Mouse (Mus musculus): Measurements from ENCODE around the gene Hdac9. TPM values are rescaled to one million over a fixed set of nuclear protein-coding genes. Genes with fewer than 3 reads are reported as not detected.

Hdac9 gene
- total and polyA plus RNA-seq, 2 experiments from 2014 or later, result 9.9 to 15.6 TPM

- Histone ChIP-seq H3K27me3 (ENCODE audit: insufficient read depth, low read length) (no peaks in the 10 kb centered on the region), H3K4me2 (ENCODE audit: low read depth, low read length, poor library complexity, severe bottlenecking) (peak overlapping the region; percentile 79), H3K9ac (replicated peaks; ENCODE audit: low read length, poor library complexity, severe bottlenecking) (peak overlapping the region; percentile 78), H3K9me3 (ENCODE audit: low read length) (no peaks in the 10 kb centered on the region), H3K27ac (ENCODE audit: low read depth, low read length) (no peak overlapping the region), H3K4me1 (ENCODE audit: insufficient read depth, low read length) (no peaks in the 10 kb centered on the region), H3K36me3 (ENCODE audit: insufficient read depth, low read length) (no peaks in the 10 kb centered on the region), H3K4me3 (ENCODE audit: low read depth, low read length) (peak overlapping the region; percentile 79)
- 0% methylated on average over 10 of the region's 10 CpGs for WGBS
- no peak for TF ChIP-seq CTCF (IDR thresholded peaks at IDR 0.05)
- ATAC-seq (ENCODE audit: low FRiP score), result no peak
- no peak for DNase-seq (ENCODE audit: low spot score)
Measured at GRCm38 (mm10) chr12:34906376-34906703, 10.6 kb downstream of the Hdac9 start.

DNA sequence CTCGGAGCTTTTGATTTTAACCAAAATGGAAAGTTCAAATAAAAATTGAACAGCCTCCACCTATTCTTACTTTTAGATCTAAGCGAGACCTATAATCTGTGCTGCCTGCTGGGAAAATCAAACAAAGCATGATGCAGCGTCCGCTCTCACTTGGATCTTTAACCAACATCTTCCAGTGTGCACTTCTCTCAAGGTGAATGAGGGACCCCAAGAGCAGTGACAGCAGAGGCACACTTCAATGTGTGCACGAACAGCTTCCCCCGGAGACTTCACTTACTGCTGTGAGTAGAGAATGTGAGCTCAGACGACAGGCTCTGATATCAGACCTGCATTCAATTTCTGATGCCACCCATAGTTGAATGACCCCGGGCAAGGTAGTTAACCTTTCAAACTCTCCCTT lies 16.7 kb downstream of the Hdac9 start:
- H3K27ac ChIP-seq (ENCODE audit: low read depth, low read length), result no peak overlapping the region
- no peak overlapping the region for H3K4me2 ChIP-seq (ENCODE audit: low read depth, low read length, poor library complexity, severe bottlenecking)
- no peaks in the 10 kb centered on the region for H3K4me1 ChIP-seq (ENCODE audit: insufficient read depth, low read length)
- no peak overlapping the region for H3K4me3 ChIP-seq (ENCODE audit: low read depth, low read length)
- no peaks in the 10 kb centered on the region for H3K27me3 ChIP-seq (ENCODE audit: insufficient read depth, low read length)
- H3K9ac ChIP-seq (replicated peaks; ENCODE audit: low read length, poor library complexity, severe bottlenecking), result no peak overlapping the region
- TF ChIP-seq CTCF (IDR thresholded peaks at IDR 0.05), result no peak
- no peaks in the 10 kb centered on the region for H3K36me3 ChIP-seq (ENCODE audit: insufficient read depth, low read length)
- 34% methylated on average over 8 of the region's 8 CpGs for WGBS
- DNase-seq (ENCODE audit: low spot score) (no peak), ATAC-seq (ENCODE audit: low FRiP score) (no peak)
- no peaks in the 10 kb centered on the region for H3K9me3 ChIP-seq (ENCODE audit: low read length)

- TF ChIP-seq CTCF (IDR thresholded peaks at IDR 0.05), result no peak
- H3K4me1 ChIP-seq (ENCODE audit: insufficient read depth, low read length), result no peaks in the 10 kb centered on the region
- ATAC-seq (ENCODE audit: low FRiP score) (no peak), DNase-seq (ENCODE audit: low spot score) (no peak)
- no peaks in the 10 kb centered on the region for H3K36me3 ChIP-seq (ENCODE audit: insufficient read depth, low read length)
- H3K9me3 ChIP-seq (ENCODE audit: low read length), result no peaks in the 10 kb centered on the region
- H3K4me3 ChIP-seq (ENCODE audit: low read depth, low read length), result no peak overlapping the region
- no peak overlapping the region for H3K4me2 ChIP-seq (ENCODE audit: low read depth, low read length, poor library complexity, severe bottlenecking)
- no peaks in the 10 kb centered on the region for H3K27me3 ChIP-seq (ENCODE audit: insufficient read depth, low read length)
- 79% methylated on average over 5 of the region's 5 CpGs for WGBS
- no peak overlapping the region for H3K27ac ChIP-seq (ENCODE audit: low read depth, low read length)
- H3K9ac ChIP-seq (replicated peaks; ENCODE audit: low read length, poor library complexity, severe bottlenecking), result no peak overlapping the region
Measured at GRCm38 (mm10) chr12:34894867-34895266, 22.0 kb downstream of the Hdac9 start.

DNA sequence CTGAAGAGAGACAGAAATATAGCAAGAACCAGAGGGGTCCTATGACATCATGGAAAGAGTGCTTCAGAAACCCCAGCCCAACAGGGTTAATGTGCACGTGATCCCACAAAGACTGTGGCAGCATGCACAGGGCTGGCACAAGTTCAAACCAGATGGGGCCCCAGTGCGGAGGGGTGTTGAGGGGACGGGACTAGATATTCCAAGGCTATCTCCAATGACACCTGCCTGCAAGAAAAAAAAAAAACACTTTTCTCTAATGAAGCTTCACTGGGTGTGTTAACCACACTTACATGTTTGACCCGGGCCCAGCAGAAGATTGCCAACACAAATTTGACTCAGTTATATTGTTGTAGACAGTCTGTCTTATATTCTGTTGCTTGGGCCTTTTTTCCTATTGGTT lies 28.2 kb downstream of the Hdac9 start:
- H3K9ac ChIP-seq (replicated peaks; ENCODE audit: low read length, poor library complexity, severe bottlenecking), result no peak overlapping the region
- no peak overlapping the region for H3K4me2 ChIP-seq (ENCODE audit: low read depth, low read length, poor library complexity, severe bottlenecking)
- WGBS, result 85% methylated on average over 4 of the region's 4 CpGs
- no peak for TF ChIP-seq CTCF (IDR thresholded peaks at IDR 0.05)
- DNase-seq (ENCODE audit: low spot score), result no peak
- H3K4me3 ChIP-seq (ENCODE audit: low read depth, low read length), result no peak overlapping the region
- H3K36me3 ChIP-seq (ENCODE audit: insufficient read depth, low read length), result no peaks in the 10 kb centered on the region
- no peak overlapping the region for H3K27ac ChIP-seq (ENCODE audit: low read depth, low read length)
- no peaks in the 10 kb centered on the region for H3K9me3 ChIP-seq (ENCODE audit: low read length)
- H3K27me3 ChIP-seq (ENCODE audit: insufficient read depth, low read length), result no peaks in the 10 kb centered on the region
- no peak for ATAC-seq (ENCODE audit: low FRiP score)
- H3K4me1 ChIP-seq (ENCODE audit: insufficient read depth, low read length), result no peaks in the 10 kb centered on the region

- 67% methylated on average over 2 of the region's 2 CpGs for WGBS
- no peak for TF ChIP-seq CTCF (IDR thresholded peaks at IDR 0.05)
Measured at GRCm38 (mm10) chr12:34874926-34875325, 42.0 kb downstream of the Hdac9 start.

GRCm38 (mm10) chr12:34871028-34871427 lies 45.9 kb downstream of the Hdac9 start:
- H3K9ac ChIP-seq (replicated peaks; ENCODE audit: low read length, poor library complexity, severe bottlenecking), result no peak overlapping the region
- TF ChIP-seq CTCF (IDR thresholded peaks at IDR 0.05), result no peak
- no peak for DNase-seq (ENCODE audit: low spot score)
- H3K4me1 ChIP-seq (ENCODE audit: insufficient read depth, low read length), result no peaks in the 10 kb centered on the region
- H3K4me2 ChIP-seq (ENCODE audit: low read depth, low read length, poor library complexity, severe bottlenecking), result no peak overlapping the region
- no peaks in the 10 kb centered on the region for H3K27me3 ChIP-seq (ENCODE audit: insufficient read depth, low read length)
- H3K4me3 ChIP-seq (ENCODE audit: low read depth, low read length), result no peak overlapping the region
- 41% methylated on average over 7 of the region's 7 CpGs for WGBS
- no peak overlapping the region for H3K27ac ChIP-seq (ENCODE audit: low read depth, low read length)
- H3K36me3 ChIP-seq (ENCODE audit: insufficient read depth, low read length), result no peaks in the 10 kb centered on the region
- H3K9me3 ChIP-seq (ENCODE audit: low read length), result no peaks in the 10 kb centered on the region
- ATAC-seq (ENCODE audit: low FRiP score), result no peak

More at GRCm38 (mm10) chr12:34874926-34875325, 42.0 kb downstream of the Hdac9 start:
- H3K4me1 ChIP-seq (ENCODE audit: insufficient read depth, low read length), result no peaks in the 10 kb centered on the region
- ATAC-seq (ENCODE audit: low FRiP score) (no peak), DNase-seq (ENCODE audit: low spot score) (no peak)
- no peak overlapping the region for H3K9ac ChIP-seq (replicated peaks; ENCODE audit: low read length, poor library complexity, severe bottlenecking)
- H3K9me3 ChIP-seq (ENCODE audit: low read length), result no peaks in the 10 kb centered on the region
- no peaks in the 10 kb centered on the region for H3K36me3 ChIP-seq (ENCODE audit: insufficient read depth, low read length)
- H3K4me3 ChIP-seq (ENCODE audit: low read depth, low read length), result no peak overlapping the region
- H3K4me2 ChIP-seq (ENCODE audit: low read depth, low read length, poor library complexity, severe bottlenecking), result no peak overlapping the region
- no peak overlapping the region for H3K27ac ChIP-seq (ENCODE audit: low read depth, low read length)
- no peaks in the 10 kb centered on the region for H3K27me3 ChIP-seq (ENCODE audit: insufficient read depth, low read length)

Measured in midbrain, postnatal 0 days (tissue).